Mouse (Mus musculus) right cerebral cortex, adult 18-20 months (tissue): Measurements from ENCODE around the gene Vmn1r87.

ENCODE experiments used
- DNase-seq: peaks from one replicate; pipeline ENCODE4 v3.0.0; 2022; ENCODE audit warnings: mixed read lengths

The Vmn1r87 gene

DNA sequence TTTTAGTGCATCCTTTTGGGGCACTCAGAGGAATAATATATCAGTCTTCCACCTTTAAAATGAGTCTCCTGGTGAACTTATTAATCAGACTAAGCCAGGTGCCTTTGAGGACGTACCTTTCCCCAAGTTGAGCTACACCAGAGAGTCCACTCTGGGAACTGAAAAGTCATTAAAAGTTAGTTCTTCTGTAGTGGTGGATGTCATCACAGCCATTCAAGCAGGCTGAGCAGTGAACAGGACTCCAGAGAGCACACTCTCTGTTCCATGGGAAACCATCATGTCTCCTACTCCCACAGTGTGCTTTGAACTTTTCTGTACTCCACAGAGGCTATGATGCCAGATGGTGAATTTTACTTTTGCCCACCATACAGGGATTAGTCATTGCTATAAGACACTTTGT, at the start of gene Vmn1r87:
TSS of gene Vmn1r87 (minus strand) at position 101 of the 400 bp plus-strand sequence.
- no peak for DNase-seq

DNA sequence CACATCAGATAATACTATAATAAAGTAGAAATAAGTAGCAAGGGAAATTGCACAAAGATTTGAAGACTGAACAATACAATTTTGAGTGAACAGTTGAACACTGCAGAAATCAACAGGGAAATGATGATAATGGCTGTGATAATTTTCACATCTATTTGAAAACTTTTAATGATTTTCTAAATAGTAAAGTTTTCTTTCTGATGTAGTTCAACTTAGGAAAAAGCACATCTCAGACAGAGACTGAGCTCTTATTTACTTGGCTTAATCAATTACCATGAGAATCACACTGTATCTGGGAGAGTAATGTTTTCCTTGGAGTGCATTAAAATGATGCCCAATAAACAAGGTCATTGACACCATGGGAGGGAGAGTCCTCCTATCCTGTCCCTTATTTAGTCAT, 19.3 kb upstream of the Vmn1r87 start, which contains the start of gene Vmn1r88:
TSS of gene Vmn1r88 (plus strand) at position 301 of the 400 bp plus-strand sequence.
- no peak for DNase-seq

DNA sequence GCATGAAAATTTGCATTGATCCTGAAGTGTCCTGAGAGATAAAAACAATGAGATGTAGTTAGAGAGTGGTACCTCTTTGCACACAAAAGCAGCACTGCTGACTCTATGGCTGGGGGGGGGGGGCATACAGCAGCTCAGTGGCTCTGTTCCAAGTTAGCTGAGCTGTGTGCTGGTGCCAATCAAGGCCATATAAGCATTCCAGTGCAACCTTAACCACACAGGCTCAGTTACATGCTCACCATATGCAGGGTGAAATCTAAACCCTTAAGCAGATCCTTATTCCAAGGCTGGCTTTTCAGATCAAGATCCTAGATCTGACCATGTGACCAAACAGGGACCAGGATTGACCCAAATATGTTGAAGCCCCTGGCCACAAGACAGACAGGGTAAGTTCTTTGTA, 2.6 kb downstream of the Vmn1r87 start:
- no peak for DNase-seq

DNA sequence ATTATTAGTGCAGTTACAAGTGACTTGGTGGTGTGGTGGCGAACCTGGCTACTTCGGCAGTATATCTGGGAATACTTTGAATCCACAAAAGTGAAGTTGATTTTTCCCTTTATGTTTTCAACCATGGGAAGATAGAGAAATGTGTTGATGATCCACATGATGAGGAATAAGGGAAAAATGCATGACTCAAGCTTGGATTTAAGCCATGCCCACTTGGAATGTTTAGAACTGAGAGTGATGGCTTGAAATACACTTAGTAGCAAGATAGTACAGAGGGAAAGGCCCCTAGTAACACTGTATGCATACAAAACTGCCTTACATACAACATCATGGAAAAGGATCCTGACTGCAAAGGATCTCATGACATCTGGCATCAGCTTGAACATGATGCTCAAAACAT, 8.1 kb downstream of the Vmn1r87 start:
- no peak for DNase-seq

DNA sequence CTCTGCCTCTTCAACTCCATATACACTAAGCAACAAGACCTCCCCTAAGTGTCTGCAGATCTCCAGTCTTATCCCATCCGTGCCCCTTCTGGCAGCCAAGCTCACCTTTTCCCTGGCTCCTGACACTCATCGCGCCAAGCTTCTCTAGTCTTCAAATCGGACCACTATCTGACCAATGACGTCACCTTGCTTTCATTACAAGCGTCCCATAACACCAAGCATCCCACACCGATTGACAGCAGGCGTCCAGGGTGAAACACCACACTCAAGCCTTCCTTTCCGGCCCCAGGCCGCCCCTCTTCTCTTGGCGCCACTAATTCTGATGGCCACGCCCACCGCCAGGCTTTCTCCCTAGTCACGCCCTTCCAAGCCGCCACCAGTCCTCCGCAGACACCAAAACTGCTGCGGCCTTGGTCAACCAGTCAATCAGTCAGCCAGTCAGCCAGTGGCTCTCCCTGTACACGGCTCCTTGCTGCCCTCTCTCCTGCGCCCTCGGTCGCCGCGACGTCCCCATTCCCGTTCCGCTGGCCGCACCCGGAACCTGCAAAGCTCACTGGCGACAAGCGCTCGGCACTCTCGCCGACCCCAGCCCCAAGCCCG, 16.3 kb downstream of the Vmn1r87 start:
- DNase-seq = peak; percentile 1

DNA sequence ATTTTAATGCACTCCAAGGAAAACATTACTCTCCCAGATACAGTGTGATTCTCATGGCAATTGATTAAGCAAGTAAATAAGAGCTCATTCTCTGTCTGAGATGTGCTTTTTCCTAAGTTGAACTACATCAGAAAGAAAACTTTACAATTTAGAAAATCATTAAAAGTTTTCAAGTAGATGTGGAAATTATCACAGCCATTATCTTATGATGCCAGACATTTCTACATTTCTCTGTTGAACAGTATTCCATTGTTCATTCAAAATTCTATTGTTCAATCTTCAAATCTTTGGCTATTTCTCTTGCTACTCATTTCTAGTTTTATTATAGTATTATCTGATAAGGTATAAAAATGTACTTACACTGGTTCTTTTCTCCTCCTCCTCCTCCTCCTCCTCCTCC, 20.1 kb downstream of the Vmn1r87 start, which contains the start of gene Vmn1r86:
TSS of gene Vmn1r86 (minus strand) at position 101 of the 400 bp plus-strand sequence.
- no peak for DNase-seq

DNA sequence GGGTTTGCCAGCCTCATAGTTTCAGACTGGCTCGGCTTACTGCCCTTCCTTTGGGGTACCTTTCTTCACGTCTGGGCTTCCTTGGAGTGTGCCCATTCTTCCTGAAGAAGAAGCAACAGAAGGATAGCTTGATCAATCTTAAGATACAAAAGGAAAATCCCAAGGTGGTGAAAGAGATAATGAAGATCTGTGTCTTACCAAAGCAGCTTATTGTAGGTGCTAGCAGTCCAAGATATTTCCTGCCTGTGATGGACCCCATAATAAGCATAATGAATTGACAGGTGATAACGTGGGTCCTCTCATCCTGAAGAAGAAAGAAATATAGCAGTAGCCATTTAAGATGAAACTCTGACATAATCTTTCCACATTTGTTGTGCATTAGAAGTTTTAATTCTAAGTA, 44.9 kb downstream of the Vmn1r87 start, which contains the start of gene Vmn1r85:
TSS of gene Vmn1r85 (minus strand) at position 101 of the 400 bp plus-strand sequence.
- DNase-seq = no peak
